Mouse (Mus musculus) CH12.LX (cell line): ENCODE data around the gene Phtf2. TPM values are rescaled to one million over a fixed set of nuclear protein-coding genes. Genes with fewer than 3 reads are reported as not detected.
"Not testable (repeated sequence)": the region's sequence is repeated elsewhere in the genome, so short reads cannot be mapped to it uniquely, and the experiment has no call there.

Experiments
- DNase-seq: peaks from one replicate; pipeline ENCODE4 v3.0.0-alpha.2; 2013; ENCODE audit errors: extremely low read depth
- H3K27ac ChIP-seq: 2 replicates; pipeline ENCODE4 v1.5.1; 2012; ENCODE audit warnings: low read depth, mild to moderate bottlenecking, control low read depth, moderate library complexity; ENCODE audit not compliant: insufficient read depth
- H3K27me3 ChIP-seq: replicated peaks from 2 replicates; pipeline ENCODE3; 2012; ENCODE audit warnings: inconsistent platforms
- H3K36me3 ChIP-seq, 2 experiments: replicated peaks in 1 of 2; 2 replicates each; pipeline versions ENCODE3 to v1.6.1; 2012; ENCODE audit warnings: inconsistent platforms in 1 of 2, low read length in 1 of 2, mild to moderate bottlenecking in 1 of 2, mixed read lengths in 1 of 2, moderate library complexity in 1 of 2; ENCODE audit not compliant: control insufficient read depth in 1 of 2, insufficient read depth in 1 of 2
- H3K4me1 ChIP-seq, 2 experiments: 2 replicates each; pipeline ENCODE4 v1.6.1; 2012; ENCODE audit warnings: inconsistent platforms in 1 of 2, moderate library complexity in 1 of 2; ENCODE audit not compliant: insufficient read depth in 2 of 2, control insufficient read depth in 1 of 2
- H3K4me2 ChIP-seq: 2 replicates; pipeline ENCODE4 v1.6.1; 2012; ENCODE audit warnings: low read depth, mild to moderate bottlenecking, control low read depth; ENCODE audit not compliant: poor library complexity, insufficient read depth, severe bottlenecking
- H3K4me3 ChIP-seq, 3 experiments: fragments of 150-350 bp in 1 of 3; sonication (generic) in 1 of 3; replicated peaks in 1 of 3; 2 replicates each; pipeline versions ENCODE3 to v1.5.1; 2011 to 2012; ENCODE audit warnings: low read depth in 2 of 3, low read length in 2 of 3, mild to moderate bottlenecking in 2 of 3, moderate library complexity in 2 of 3, control low read depth in 1 of 3, improper control_type of control experiment in 1 of 3, inconsistent platforms in 1 of 3, mixed read lengths in 1 of 3; ENCODE audit not compliant: poor library complexity in 1 of 3
- H3K79me2 ChIP-seq: replicated peaks from 2 replicates; pipeline ENCODE4 v1.6.1; 2012; ENCODE audit warnings: mild to moderate bottlenecking, moderate library complexity; ENCODE audit not compliant: control insufficient read depth, poor library complexity, insufficient read depth, severe bottlenecking; ENCODE audit errors: extremely low read depth
- H3K9ac ChIP-seq: 2 replicates; pipeline ENCODE4 v1.6.1; 2012; ENCODE audit warnings: low read depth, mild to moderate bottlenecking, control low read depth, moderate library complexity; ENCODE audit not compliant: insufficient read depth
- H3K9me3 ChIP-seq: replicated peaks from 2 replicates; pipeline ENCODE3; 2012; ENCODE audit warnings: low read length, inconsistent platforms, mixed read lengths
- ELF1 ChIP-seq: IDR thresholded peaks from 2 replicates; pipeline ENCODE4 v1.6.1; 2014; ENCODE audit warnings: low read depth, mild to moderate bottlenecking, inconsistent platforms, low read length, improper control_type of control experiment
- ETS1 ChIP-seq: conservative IDR thresholded peaks from 2 replicates; pipeline ENCODE4 v1.6.1; 2012; ENCODE audit warnings: low read depth, mild to moderate bottlenecking, inconsistent platforms, low read length, improper control_type of control experiment, moderate library complexity
- HCFC1 ChIP-seq: IDR thresholded peaks from 2 replicates; pipeline ENCODE4 v1.6.1; 2012; ENCODE audit warnings: low read depth, mild to moderate bottlenecking, inconsistent platforms, low read length, improper control_type of control experiment
- MAFK ChIP-seq: IDR thresholded peaks from 2 replicates; pipeline ENCODE4 v1.6.1; 2011; ENCODE audit warnings: low read length, improper control_type of control experiment; ENCODE audit not compliant: insufficient replicate concordance
- MAZ ChIP-seq: IDR thresholded peaks from 2 replicates; pipeline ENCODE4 v1.6.1; 2012; ENCODE audit warnings: low read depth, mild to moderate bottlenecking, inconsistent platforms, low read length, improper control_type of control experiment, moderate library complexity
- PAX5 ChIP-seq: IDR thresholded peaks from 2 replicates; pipeline ENCODE4 v1.6.1; 2012; ENCODE audit warnings: low read length, inconsistent platforms, mixed read lengths
- TBP ChIP-seq: conservative IDR thresholded peaks from 2 replicates; pipeline ENCODE4 v1.6.1; 2011; ENCODE audit warnings: low read depth, low read length, improper control_type of control experiment
- USF1 ChIP-seq: IDR thresholded peaks from 2 replicates; pipeline ENCODE4 v1.6.1; 2014; ENCODE audit warnings: low read depth, mild to moderate bottlenecking, inconsistent platforms, low read length, improper control_type of control experiment
- USF2 ChIP-seq: conservative IDR thresholded peaks from 2 replicates; pipeline ENCODE4 v1.6.1; 2011; ENCODE audit warnings: low read depth, low read length, improper control_type of control experiment
- ZKSCAN1 ChIP-seq: IDR thresholded peaks from 2 replicates; pipeline ENCODE4 v1.6.1; 2012; ENCODE audit warnings: low read depth, inconsistent platforms, low read length, improper control_type of control experiment, borderline replicate concordance
- ZMIZ1 ChIP-seq: IDR thresholded peaks from 2 replicates; pipeline ENCODE4 v1.6.1; 2012; ENCODE audit warnings: low read depth, mild to moderate bottlenecking, inconsistent platforms, low read length, improper control_type of control experiment
- ZNF384 ChIP-seq: IDR thresholded peaks from 2 replicates; pipeline ENCODE4 v1.6.1; 2012; ENCODE audit warnings: low read depth, low read length, improper control_type of control experiment, inconsistent platforms
- dilution Hi-C: fragments of 300-500 bp; cut with MboI; formaldehyde crosslinking; loops from 2 replicates; pipeline ENCODE4 v1.14.3; 2020; ENCODE audit warnings: low sequenced_read_pairs; ENCODE audit not compliant: extremely low pct_unique_long_range_greater_than_20kb, extremely low pct_ligation_motif_present
- in situ Hi-C: fragments of 300-500 bp; cut with MboI; formaldehyde crosslinking; loops from 3 replicates; pipeline ENCODE4 v1.14.3; 2019; ENCODE audit warnings: low sequenced_read_pairs, low pct_ligation_motif_present, low pct_unique_long_range_greater_than_20kb, mixed read lengths
- polyA plus RNA-seq: library from polyadenylated mRNA; unstranded; fragments of >175 nt; gene quantifications from 2 replicates; pipeline ENCODE4 v1.2.1, GENCODE M21; 2012; ENCODE audit warnings: low read depth; ENCODE audit not compliant: insufficient read length
- total RNA-seq, 2 experiments: library from RNA; depleted of rRNA; stranded (reverse); fragments of 300-350 nt in 1 of 2; fragments of >200 nt in 1 of 2; gene quantifications; 2 replicates each; pipeline ENCODE4 v1.2.3; 2012 to 2014

Gene Phtf2
- total and polyA plus RNA-seq, 3 experiments, result 18.5 to 30.4 (median 28.1) TPM

- dilution Hi-C loops, DNase-seq, H3K4me2 ChIP-seq, H3K9me3 ChIP-seq, H3K27me3 ChIP-seq, H3K27ac ChIP-seq, H3K9ac ChIP-seq, H3K79me2 ChIP-seq, H3K4me3 ChIP-seq: not testable (repeated sequence)
- in situ Hi-C loops, result loop anchor here (25.0 kb wide), 1 partner anchor 176 kb away; the partner anchor contains the start of gene Rsbn1l
- H3K36me3 ChIP-seq, result peaks cover 4 to 50% of the 10 kb centered on the region in 2 experiments
- peaks cover 5 to 13% of the 10 kb centered on the region in 2 experiments for H3K4me1 ChIP-seq
Measured at GRCm38 (mm10) chr5:20786471-20786870, 95.5 kb downstream of the Phtf2 start.

- H3K9me3 ChIP-seq, result no peaks in the 10 kb centered on the region
- dilution Hi-C loops, result no loop called here
- H3K27ac ChIP-seq, result no peak overlapping the region
- no peak overlapping the region for H3K9ac ChIP-seq
- peaks cover 4 to 63% of the 10 kb centered on the region in 2 experiments for H3K36me3 ChIP-seq
- no peak overlapping the region for H3K4me3 ChIP-seq
- no peaks in the 10 kb centered on the region for H3K27me3 ChIP-seq
- TF ChIP-seq MAFK, result no peak
- TF ChIP-seq USF2, result no peak
- TF ChIP-seq ETS1, result no peak
- no peak for TF ChIP-seq ELF1
- TF ChIP-seq HCFC1, result no peak
- no peak for TF ChIP-seq ZKSCAN1
- TF ChIP-seq PAX5, result no peak
- no peak for TF ChIP-seq USF1
- H3K4me2 ChIP-seq, result no peak overlapping the region
- no peak for DNase-seq
- in situ Hi-C loops, result loop anchor here (25.0 kb wide), 1 partner anchor 181 kb away; the partner anchor contains the start of gene Rsbn1l
- H3K79me2 ChIP-seq, result no peaks in the 10 kb centered on the region
- H3K4me1 ChIP-seq, result peaks cover 8 to 10% of the 10 kb centered on the region in 2 experiments
Measured at GRCm38 (mm10) chr5:20781116-20781515, 100.8 kb downstream of the Phtf2 start.

DNA sequence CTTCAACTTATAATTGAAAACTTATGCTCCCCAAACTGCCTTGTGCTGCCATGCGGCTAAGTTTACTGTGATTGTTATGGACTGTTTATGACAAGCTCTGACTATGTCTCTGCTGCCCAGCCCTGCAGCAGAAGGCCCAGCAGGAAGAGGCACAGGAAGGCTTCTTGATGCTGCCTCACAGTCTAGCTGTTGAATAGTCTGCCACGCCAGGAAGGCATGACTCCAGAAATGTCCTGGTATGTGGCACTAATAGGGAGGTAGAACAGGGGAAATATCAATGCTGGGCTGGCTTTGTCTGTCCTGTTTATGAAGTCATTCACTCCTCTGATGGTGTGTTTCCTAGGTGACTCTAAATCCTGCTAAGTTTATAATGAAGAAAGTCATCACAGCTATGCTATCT lies 102.7 kb downstream of the Phtf2 start:
- H3K9me3 ChIP-seq, result no peaks in the 10 kb centered on the region
- TF ChIP-seq TBP (no peak), ZMIZ1 (no peak), ZNF384 (no peak), MAZ (no peak)
- TF ChIP-seq, all 38 proteins: peak for 0
- Histone ChIP-seq H3K27me3 (no peaks in the 10 kb centered on the region), H3K4me3 (no peak overlapping the region), H3K4me1 (peaks cover 8 to 10% of the 10 kb centered on the region in 2 experiments), H3K36me3 (peaks cover 4 to 61% of the 10 kb centered on the region in 2 experiments), H3K27ac (no peak overlapping the region; the same call in 1 of the 2 replicates), H3K79me2 (no peaks in the 10 kb centered on the region), H3K9ac (no peak overlapping the region), H3K4me2 (no peak overlapping the region)
- no peak for DNase-seq
- dilution Hi-C loops (no loop called here), in situ Hi-C loops (loop anchor here (25.0 kb wide), 1 partner anchor 183 kb away; the partner anchor contains the start of gene Rsbn1l)
